Mouse (Mus musculus) ZHBTc4 (cell line): ENCODE results near the gene Taar7a.
A peak's percentile ranks its signal among the peaks of the same experiment; 100 is the strongest.

Source experiments
- DNase-seq: peaks from one replicate; pipeline ENCODE4 v3.0.0-alpha.2; 2011; ENCODE audit warnings: low read depth, low spot score

The Taar7a gene

GRCm38 (mm10) chr10:23993381-23993780, at the start of gene Taar7a:
Taar7a (minus strand) TSS chr10:23993481.
- DNase-seq = no peak

- DNase-seq = peak; percentile 24
Observed at GRCm38 (mm10) chr10:24040120-24040869, 47.0 kb upstream of the Taar7a start.

- DNase-seq = no peak
Observed at GRCm38 (mm10) chr10:24037314-24037713, 44.0 kb upstream of the Taar7a start, which contains the start of gene Taar7e. Taar7e (plus strand) TSS chr10:24037614.

GRCm38 (mm10) chr10:24031347-24031746, 38.1 kb upstream of the Taar7a start:
- no peak for DNase-seq

GRCm38 (mm10) chr10:24026922-24027321, 33.6 kb upstream of the Taar7a start, which contains the start of gene Taar7d:
Taar7d (plus strand) TSS chr10:24027222.
- DNase-seq = no peak

GRCm38 (mm10) chr10:24008143-24008542, 14.9 kb upstream of the Taar7a start:
- DNase-seq = no peak

GRCm38 (mm10) chr10:24007034-24007433, 13.8 kb upstream of the Taar7a start:
- DNase-seq = peak; percentile 21

GRCm38 (mm10) chr10:24006442-24006841, 13.2 kb upstream of the Taar7a start:
- DNase-seq = no peak

GRCm38 (mm10) chr10:23999639-24000038, 6.4 kb upstream of the Taar7a start, which contains the start of gene Taar7b:
Taar7b (plus strand) TSS chr10:23999939.
- no peak for DNase-seq

- no peak for DNase-seq
Observed at GRCm38 (mm10) chr10:23986419-23986818, 6.9 kb downstream of the Taar7a start.

GRCm38 (mm10) chr10:23985546-23985945, 7.7 kb downstream of the Taar7a start, which contains the start of gene Taar6:
Taar6 (minus strand) TSS chr10:23985646.
- DNase-seq = no peak

GRCm38 (mm10) chr10:23978901-23979705, 14.2 kb downstream of the Taar7a start:
- peak; percentile 95 for DNase-seq

- DNase-seq = peak; percentile 90
Observed at GRCm38 (mm10) chr10:23977958-23978357, 15.3 kb downstream of the Taar7a start.

GRCm38 (mm10) chr10:23971256-23971655, 22.0 kb downstream of the Taar7a start:
- no peak for DNase-seq

GRCm38 (mm10) chr10:23970656-23971165, 22.6 kb downstream of the Taar7a start, which contains the start of gene Taar5:
Taar5 (plus strand) TSS chr10:23970706.
- DNase-seq = no peak

- no peak for DNase-seq
Observed at GRCm38 (mm10) chr10:23964921-23965610, 28.2 kb downstream of the Taar7a start.

- no peak for DNase-seq
Observed at GRCm38 (mm10) chr10:23963444-23963843, 29.8 kb downstream of the Taar7a start.

GRCm38 (mm10) chr10:23960444-23960915, 32.8 kb downstream of the Taar7a start, which contains the start of gene Taar4:
Taar4 (plus strand) TSS chr10:23960494.
- DNase-seq = no peak

- DNase-seq = no peak
Observed at GRCm38 (mm10) chr10:23959071-23959470, 34.2 kb downstream of the Taar7a start.

- DNase-seq = no peak
Observed at GRCm38 (mm10) chr10:23951714-23952113, 41.6 kb downstream of the Taar7a start.

- no peak for DNase-seq
Observed at GRCm38 (mm10) chr10:23949508-23950005, 43.7 kb downstream of the Taar7a start, which contains the start of gene Taar3. Taar3 (plus strand) TSS chr10:23949558.
